7 mouse cellular contexts compared by ENCODE assay signal in genomic region chr13:37388222-37389202, GRCm38 (mm10). TPM values are rescaled to one million over a fixed set of nuclear protein-coding genes. Genes with fewer than 3 reads are reported as not detected.
DNase-seq lines count a peak whose midpoint lies in the region; ATAC-seq lines count a peak whose summit lies in the region.

No protein-coding gene starts in this region.

- H3K9me3 ChIP-seq in midbrain, embryonic 15.5 days: no peaks in the 10 kb centered on the region
- H3K9me3 ChIP-seq in intestine, embryonic 16.5 days (ENCODE audit: control insufficient read depth, low read length): no peaks in the 10 kb centered on the region

- 32% methylated on average over 9 of the region's 9 CpGs for WGBS in midbrain, embryonic 15.5 days
- WGBS in intestine, embryonic 16.5 days: 57% methylated on average over 9 of the region's 9 CpGs

- 0 out of 2 replicates have a peak overlapping the region, but pooled peaks have one; percentile 8 for H3K4me2 ChIP-seq in midbrain, embryonic 15.5 days
- H3K4me2 ChIP-seq in intestine, embryonic 16.5 days (ENCODE audit: low read depth, low read length): no peak overlapping the region

- no peak overlapping the region for H3K9ac ChIP-seq in midbrain, embryonic 15.5 days
- no peak overlapping the region for H3K9ac ChIP-seq in intestine, embryonic 16.5 days (ENCODE audit: low read depth, low read length)

- no peaks in the 10 kb centered on the region for H3K27me3 ChIP-seq in midbrain, embryonic 15.5 days (replicated peaks)
- H3K27me3 ChIP-seq in intestine, embryonic 16.5 days (replicated peaks; ENCODE audit: control insufficient read depth, insufficient read depth, low read length): no peaks in the 10 kb centered on the region

- DNase-seq in adipocyte (ENCODE audit: low spot score): peak; percentile 75
- DNase-seq in adrenal gland, postnatal 25 days: peak; percentile 7
- DNase-seq in frontal cortex, postnatal 14 days (ENCODE audit: low spot score in 2 of 2): peak; percentile 22 to 36
- peak; percentile 50 to 78 for DNase-seq in layer of hippocampus, adult 18-20 months (ENCODE audit: low spot score in 2 of 2)
- DNase-seq in thymus, adult 18-20 months: no peak

- peak; percentile 75 for ATAC-seq in midbrain, embryonic 15.5 days (replicated peaks)
- ATAC-seq in intestine, embryonic 16.5 days: no peak

- H3K36me3 ChIP-seq in midbrain, embryonic 15.5 days (replicated peaks): no peaks in the 10 kb centered on the region
- H3K36me3 ChIP-seq in intestine, embryonic 16.5 days (ENCODE audit: control insufficient read depth, insufficient read depth, low read length): no peaks in the 10 kb centered on the region

- peaks cover 14% of the 10 kb centered on the region for H3K4me1 ChIP-seq in midbrain, embryonic 15.5 days
- H3K4me1 ChIP-seq in intestine, embryonic 16.5 days (ENCODE audit: control insufficient read depth, insufficient read depth, low read length): no peaks in the 10 kb centered on the region

- peak overlapping the region; percentile 57 for H3K27ac ChIP-seq in midbrain, embryonic 15.5 days
- no peak overlapping the region for H3K27ac ChIP-seq in intestine, embryonic 16.5 days (ENCODE audit: low read length)

- H3K4me3 ChIP-seq in midbrain, embryonic 15.5 days: no peak overlapping the region
- H3K4me3 ChIP-seq in intestine, embryonic 16.5 days (ENCODE audit: low read length): no peak overlapping the region

RNA-seq across cellular contexts. Expression of gene Ly86, which starts 43.5 kb away (rescaled TPM):
- 1.8 and 2.7 TPM in 2 replicates for total RNA-seq in adrenal gland, postnatal 25 days (2021)
- total RNA-seq in layer of hippocampus, adult 18-20 months (2021): 10 to 100 TPM in 1 of 2 experiments, 1 to 10 TPM in 1; 9.7 to 11.1 TPM
- polyA plus RNA-seq in midbrain, embryonic 15.5 days (2015; fragmentation: Nextera tagmentation; extraction: Ambion mirVana): 6.8 TPM in 2 replicates
- 9.6 and 11.2 TPM in 2 replicates for polyA plus RNA-seq in intestine, embryonic 16.5 days (2015; fragmentation: Nextera tagmentation; extraction: Ambion mirVana)

Comparison
In these comparisons a context has a peak if more than half of its experiments do, and no peak if none do; other contexts are left out.
1. DNase-seq: peak in adipocyte (single experiment), adrenal gland, postnatal 25 days (single experiment), frontal cortex, postnatal 14 days (2 of 2) and layer of hippocampus, adult 18-20 months (2 of 2); none in thymus, adult 18-20 months (0 of 2).